Mouse (Mus musculus) heart, adult 8-10 months (tissue): ENCODE data around the gene Efcab8. TPM values are rescaled to one million over a fixed set of nuclear protein-coding genes. Genes with fewer than 3 reads are reported as not detected.
A peak's percentile ranks its signal among the peaks of the same experiment; 100 is the strongest.
"Not testable (repeated sequence)": the region's sequence is repeated elsewhere in the genome, so short reads cannot be mapped to it uniquely, and the experiment has no call there.

Source experiments
- DNase-seq: peaks from one replicate; pipeline ENCODE4 v3.0.0; 2022; ENCODE audit warnings: low spot score
- total RNA-seq, 4 experiments: library from RNA; stranded (reverse); gene quantifications; 2 replicates each; pipeline ENCODE4 v1.2.4; 2022

Efcab8 gene
- total RNA-seq, 4 experiments from 2014 or later = not detected

- not testable (repeated sequence) for DNase-seq
Observed at GRCm38 (mm10) chr2:153825900-153826299, 46.2 kb downstream of the Efcab8 start.

DNA sequence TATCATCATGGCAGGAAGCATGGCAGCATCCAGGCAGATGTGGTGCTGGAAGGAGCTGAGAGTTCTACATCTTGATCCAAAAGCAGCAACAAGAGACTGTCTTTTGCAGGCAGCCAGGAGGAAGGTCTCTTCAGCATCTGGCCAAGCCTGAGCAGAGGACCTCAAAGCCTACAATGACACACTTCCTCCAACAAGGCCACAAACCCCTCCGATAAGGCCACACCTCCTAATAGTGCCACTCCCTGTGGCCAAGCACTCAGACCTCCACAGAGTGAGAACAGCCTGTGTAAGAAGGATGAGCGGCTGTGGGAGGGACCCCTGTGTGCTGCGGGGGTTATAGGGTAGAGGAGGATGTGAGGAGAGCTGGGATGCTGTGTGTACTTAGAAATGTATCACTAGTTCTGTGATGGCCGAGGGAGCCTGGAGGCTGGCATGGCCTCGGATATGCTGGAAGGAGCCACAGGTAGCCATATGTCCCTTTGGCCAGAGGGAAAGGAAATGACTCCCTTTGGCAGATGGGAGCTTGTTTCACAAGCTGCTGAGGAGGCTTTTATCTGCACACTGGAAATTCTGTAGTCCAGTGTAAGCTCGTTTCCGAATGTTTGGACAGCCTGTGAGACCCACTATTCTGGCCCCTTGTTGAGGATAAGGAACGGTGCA lies 47.6 kb downstream of the Efcab8 start:
- DNase-seq = no peak

DNA sequence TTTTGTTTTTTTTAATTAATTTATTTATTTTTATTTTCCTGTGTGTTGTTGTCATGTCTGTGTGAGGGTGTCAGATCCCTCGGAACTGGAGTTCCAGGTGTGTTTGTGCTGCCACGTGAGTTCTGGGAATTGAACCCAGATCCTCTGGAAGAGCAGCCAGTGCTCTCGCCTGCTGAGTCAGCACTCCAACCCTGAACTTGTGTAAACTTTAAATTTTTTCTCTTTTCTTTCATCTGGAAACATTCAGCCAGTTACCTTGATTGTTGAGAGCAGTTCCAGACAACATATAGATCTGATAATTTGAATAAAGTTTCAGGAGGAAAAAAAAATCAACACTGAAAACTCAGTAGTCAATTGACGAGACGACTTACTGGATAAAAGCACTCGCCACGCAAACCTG lies 49.0 kb downstream of the Efcab8 start:
- DNase-seq = no peak

DNA sequence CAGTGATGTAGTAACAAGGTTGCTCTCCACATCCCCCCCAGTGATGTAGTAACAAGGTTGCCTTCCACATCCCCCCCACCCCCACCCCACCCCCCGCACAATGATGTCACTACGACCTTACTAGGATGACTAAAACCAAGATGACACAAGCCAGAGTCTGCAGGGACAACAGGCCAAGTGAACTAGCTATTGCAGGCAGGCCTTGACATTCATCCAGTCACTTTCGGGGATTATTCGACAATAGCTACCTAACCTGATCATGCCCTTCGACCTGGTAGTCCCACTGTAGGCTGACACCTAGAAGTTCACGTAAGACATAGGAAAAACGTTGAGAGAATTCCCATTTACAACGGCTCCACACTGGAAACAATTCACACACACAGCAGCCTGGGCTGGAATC lies 53.6 kb downstream of the Efcab8 start:
- no peak for DNase-seq

GRCm38 (mm10) chr2:153842854-153843253 lies 63.1 kb downstream of the Efcab8 start:
- DNase-seq = no peak

DNA sequence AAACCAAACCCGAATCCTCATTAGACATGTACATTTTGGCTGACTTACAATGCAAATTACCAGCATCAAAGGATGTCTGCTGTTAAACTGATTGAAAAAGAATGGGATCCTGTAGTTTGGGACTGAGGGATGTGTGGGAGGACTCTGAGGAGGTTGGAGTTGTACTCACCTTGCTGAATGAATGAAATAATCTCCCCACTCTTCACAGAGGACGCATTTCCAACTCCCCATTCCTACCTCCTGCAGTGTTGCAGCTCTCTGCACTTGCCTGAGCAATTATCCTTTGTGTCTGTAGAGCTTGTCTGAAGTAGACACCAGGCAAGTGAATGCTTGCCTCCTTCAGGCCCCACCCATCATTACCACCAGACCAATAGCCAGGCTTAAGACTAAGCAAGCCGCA lies 68.7 kb downstream of the Efcab8 start:
- no peak for DNase-seq

GRCm38 (mm10) chr2:153850351-153851029 lies 70.8 kb downstream of the Efcab8 start:
- no peak for DNase-seq

DNA sequence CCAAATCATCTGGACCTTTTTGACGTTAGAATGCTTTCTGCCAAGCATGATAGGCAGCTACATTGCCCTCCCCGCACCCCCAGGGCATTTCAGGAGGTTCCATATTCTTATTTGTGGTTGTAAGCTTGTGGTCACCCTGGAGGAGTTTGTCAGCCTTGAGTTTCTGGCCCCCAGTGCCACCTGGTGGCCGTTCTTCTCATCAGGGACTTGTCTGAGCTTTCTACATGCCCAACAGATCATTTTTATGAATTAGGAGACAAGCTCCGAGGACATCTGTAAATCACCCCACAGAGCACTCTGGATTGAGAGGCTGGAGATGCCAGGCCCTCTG lies 71.3 kb downstream of the Efcab8 start:
- peak; percentile 29 for DNase-seq

- DNase-seq = no peak
Observed at GRCm38 (mm10) chr2:153853544-153853943, 73.8 kb downstream of the Efcab8 start.

DNA sequence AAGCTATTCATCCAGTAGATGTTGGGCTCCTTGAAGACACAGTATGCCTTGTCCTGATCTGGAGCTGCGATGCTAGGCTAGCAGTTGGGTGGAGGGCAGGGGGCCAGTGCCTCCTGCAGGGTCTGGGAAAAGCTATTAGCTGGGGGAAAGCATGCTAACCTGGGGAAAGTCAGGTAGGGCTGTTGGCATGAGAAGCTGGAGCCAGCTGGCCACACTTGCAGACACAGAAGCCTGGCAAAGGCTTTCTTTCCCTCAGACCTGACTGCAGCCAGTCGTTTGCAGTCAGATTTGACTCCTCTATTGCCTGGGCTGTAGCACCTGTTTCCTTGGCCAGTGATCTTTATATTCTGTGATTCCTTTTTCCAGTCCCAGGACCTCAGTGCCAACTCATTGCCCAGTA lies 79.8 kb downstream of the Efcab8 start:
- DNase-seq = no peak

DNA sequence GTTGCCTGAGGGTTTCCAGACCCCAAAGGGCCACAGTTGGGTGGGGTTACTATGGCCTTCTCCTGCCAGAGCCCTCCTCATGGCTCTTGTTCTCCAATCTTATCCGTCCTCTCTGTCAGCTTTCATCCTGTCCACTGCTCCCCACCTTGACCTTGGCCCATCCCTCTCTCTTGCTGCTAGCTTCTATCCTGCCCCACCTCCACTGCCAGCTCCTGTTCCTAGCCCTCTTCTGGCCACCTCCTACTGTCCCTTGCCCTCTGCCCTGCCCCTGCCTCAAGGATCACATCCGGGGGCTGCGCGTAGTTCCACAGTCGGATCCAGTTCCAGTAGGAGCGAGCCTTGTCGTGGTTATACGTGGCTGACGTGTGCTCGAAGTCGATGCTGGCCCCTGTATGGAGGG lies 80.6 kb downstream of the Efcab8 start:
- DNase-seq = no peak

DNA sequence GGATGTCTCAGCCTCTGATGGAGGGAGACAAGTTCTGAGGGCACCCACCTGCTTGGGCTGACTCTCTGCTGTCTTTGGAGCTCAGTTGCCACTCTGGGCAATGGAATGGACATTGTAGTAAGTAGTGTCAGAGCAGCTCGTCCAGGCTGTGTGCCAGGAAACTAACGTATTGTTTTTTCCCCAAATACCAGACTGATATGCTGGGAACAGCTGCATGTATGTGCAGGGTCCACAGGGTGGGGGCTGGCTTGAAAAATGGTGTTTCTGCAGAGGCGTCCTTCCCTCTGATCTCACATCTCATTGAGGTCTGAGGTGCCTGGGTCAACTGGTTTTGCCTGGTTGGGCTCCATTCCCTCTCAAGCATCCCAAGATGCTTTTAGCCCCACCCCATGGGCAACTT lies 81.0 kb downstream of the Efcab8 start:
- DNase-seq = no peak

DNA sequence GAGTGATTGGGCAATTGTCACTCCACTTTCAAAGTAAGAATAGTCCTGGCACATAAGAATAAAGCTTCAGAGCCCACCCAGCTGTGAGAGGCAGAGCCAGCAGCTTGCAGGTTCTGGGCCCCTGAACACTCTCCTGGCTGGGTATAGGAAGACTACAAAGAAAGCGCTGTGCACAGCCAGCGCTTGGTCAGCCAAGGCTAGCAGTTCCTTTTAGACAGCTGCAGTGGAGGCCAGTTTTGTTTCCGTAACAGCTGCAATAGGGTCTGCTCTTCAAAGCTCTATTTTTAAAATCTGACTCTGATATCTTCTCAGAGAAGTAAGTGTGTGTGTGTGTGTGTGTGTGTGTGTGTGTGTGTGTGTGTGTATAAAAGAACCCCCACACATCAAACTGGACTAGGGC lies 82.2 kb downstream of the Efcab8 start:
- DNase-seq = no peak

DNA sequence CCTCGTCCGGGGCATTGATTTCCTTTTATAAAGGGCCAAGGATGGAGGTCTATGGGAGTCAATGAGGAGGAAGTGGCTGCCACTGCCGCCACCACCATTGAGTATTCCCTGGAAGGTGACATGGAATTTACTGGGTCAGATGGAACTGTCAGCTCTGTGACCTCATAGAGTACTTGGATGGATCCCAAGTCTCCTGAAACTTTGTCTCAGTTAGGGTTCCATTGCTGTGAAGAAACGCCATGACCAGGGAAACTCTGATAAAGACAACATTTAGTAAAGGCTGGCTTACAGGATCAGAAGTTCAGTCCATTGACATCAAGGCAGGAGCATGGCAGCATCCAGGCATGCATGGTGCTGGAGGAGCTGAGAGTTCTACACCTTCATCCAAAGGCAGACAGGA lies 91.3 kb downstream of the Efcab8 start, which contains the start of gene Sun5:
Sun5 (minus strand) TSS at position 101 of the 400 bp plus-strand sequence.
- no peak for DNase-seq

- no peak for DNase-seq
Observed at GRCm38 (mm10) chr2:153874745-153875144, 95.0 kb downstream of the Efcab8 start, which contains the start of gene Bpifb2. Gene Bpifb2 (plus strand): TSS chr2:153875045.

Other genes with a start within 250 kb of the Efcab8 start
- 1 to 10 TPM; 2.2 to 3.6 (median 3.0) TPM for gene Nol4l, start 250.0 kb upstream of the Efcab8 start, total RNA-seq
- gene Commd7, start 147.2 kb upstream of the Efcab8 start, total RNA-seq = 10 to 100 TPM; 10.7 to 14.7 (median 12.9) TPM
- gene Dnmt3b, start 130.5 kb upstream of the Efcab8 start, total RNA-seq = 1 to 10 TPM in 2 of 4 experiments, under 1 TPM in 2; 0.57 to 1.4 (median 1.1) TPM
- not detected for gene Dnmt3c, start 83.3 kb upstream of the Efcab8 start, total RNA-seq
- gene Mapre1, start 38.7 kb upstream of the Efcab8 start, total RNA-seq = 10 to 100 TPM; 49.5 to 57.0 (median 50.8) TPM
- not detected for gene Sun5, start 91.2 kb downstream of the Efcab8 start, total RNA-seq
- gene Bpifb2, start 95.1 kb downstream of the Efcab8 start, total RNA-seq = not detected
- not detected for gene Bpifb6, start 120.5 kb downstream of the Efcab8 start, total RNA-seq
- not detected for gene Bpifb3, start 138.3 kb downstream of the Efcab8 start, total RNA-seq
- gene Bpifb4, start 158.3 kb downstream of the Efcab8 start, total RNA-seq = not detected
- not detected for gene Bpifa6, start 195.0 kb downstream of the Efcab8 start, total RNA-seq
- not detected for gene Bpifa2, start 228.3 kb downstream of the Efcab8 start, total RNA-seq